Mouse (Mus musculus) kidney, postnatal 25 days (tissue): ENCODE data around the gene Pla2g10.
A peak's percentile ranks its signal among the peaks of the same experiment; 100 is the strongest.
"Not testable (repeated sequence)": the region's sequence is repeated elsewhere in the genome, so short reads cannot be mapped to it uniquely, and the experiment has no call there.

Experiments used
- DNase-seq, 2 experiments: peaks; one replicate each; pipeline ENCODE4 v3.0.0; 2021; ENCODE audit warnings: mixed read lengths in 2 of 2

Pla2g10 gene

DNA sequence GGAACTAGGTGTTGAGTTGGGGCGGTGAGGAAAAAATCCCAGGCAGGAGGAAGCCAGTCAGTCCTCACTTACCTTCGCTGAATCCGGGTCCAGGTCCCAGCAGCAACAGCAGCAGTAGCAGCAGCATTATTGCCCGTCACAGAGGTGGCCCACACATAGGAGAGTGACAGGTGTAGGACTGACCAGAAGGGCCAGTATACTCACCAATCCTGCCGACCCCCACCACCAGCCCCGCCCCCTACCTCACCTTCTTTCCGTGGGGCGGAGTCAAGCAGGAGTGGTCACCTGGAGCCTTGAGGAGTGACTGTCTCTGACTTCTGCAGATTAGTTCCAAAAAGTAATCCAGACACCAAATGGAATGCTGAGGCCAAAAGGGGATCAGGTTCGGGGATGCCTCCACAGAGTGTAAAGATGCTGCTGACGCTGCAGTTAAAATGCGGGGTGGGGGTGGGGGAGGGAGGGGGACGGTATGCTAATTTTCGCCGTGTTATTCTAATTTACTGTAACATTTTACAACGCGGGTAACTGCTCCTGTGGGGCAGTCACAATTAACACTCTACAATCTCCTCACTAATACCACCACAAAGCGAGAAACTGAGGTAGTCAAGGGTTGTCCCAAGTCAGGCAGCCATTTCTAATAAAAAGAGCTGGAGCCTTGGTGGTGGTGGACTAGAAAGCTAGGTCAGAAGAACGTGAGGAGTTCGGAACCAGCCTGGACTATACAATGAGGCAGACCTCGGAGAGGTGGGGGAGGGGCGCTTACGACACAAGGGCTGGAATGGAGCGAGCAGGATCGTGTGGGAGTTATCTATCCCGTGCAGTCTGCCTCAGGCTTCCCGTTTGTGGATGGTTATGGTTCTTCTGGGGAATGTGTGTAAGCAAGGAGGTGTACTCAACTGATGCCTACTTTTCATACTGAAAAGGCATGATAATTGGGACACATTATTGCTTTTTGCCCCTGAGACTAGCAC, at the start of gene Pla2g10:
Pla2g10 (minus strand) TSS at position 699 of the 971 bp plus-strand sequence.
- no peak for DNase-seq

DNA sequence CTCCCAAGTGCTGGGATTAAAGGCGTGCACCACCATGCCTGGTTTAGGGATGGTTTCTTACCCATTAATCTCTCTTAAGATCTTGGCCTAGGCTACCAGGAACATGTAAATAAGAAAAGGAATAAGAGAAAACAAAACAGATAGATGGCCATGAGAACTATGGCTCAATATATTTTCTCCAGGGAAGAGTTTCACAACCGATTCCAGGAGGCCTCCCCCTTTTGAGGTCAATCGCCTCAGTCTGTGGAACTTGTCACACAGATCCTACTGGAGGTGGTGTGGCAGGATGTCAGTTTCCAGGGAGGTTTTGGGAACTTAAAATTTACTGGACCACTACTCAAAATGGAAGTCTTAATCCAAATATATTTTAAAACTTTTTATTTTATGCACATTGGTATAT, 43.9 kb upstream of the Pla2g10 start:
- DNase-seq = not testable (repeated sequence)

DNA sequence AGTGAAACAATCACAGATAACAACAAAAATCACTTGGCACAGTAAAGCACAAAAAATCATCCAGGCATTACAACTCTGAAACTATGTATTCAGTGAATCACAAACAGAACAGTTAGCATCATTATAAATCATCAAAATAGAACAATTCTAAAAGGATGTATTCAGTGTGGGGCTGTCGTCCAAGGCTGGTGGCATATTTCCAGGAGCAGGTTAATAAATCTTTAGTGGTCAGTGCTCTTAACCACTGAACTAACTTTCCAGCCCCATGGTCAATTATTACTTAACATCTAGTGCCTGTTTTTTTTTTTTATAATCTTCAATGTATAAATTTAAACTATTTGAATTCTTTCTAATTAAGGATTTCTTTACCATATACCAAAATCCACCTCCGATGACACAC, 43.2 kb upstream of the Pla2g10 start:
- DNase-seq = peak; percentile 42 to 66

DNA sequence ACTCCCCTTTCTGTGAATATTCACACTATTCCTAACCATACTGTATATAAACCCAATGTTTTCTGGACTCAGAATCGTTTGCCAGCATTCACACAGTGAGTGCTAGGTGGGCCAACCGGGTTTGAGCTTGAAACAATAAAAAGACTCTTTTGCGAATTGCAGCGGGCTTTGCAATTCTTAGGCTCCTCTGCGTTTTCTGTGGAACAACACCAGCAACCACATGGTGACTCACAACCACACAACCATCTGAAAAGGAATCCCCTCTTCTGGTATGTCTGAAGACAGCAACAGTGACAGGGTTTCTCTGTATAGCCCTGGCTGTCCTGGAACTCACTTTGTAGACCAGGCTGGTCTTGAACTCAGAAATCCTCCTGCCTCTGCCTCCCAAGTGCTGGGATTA, 41.3 kb upstream of the Pla2g10 start:
- not testable (repeated sequence) for DNase-seq

DNA sequence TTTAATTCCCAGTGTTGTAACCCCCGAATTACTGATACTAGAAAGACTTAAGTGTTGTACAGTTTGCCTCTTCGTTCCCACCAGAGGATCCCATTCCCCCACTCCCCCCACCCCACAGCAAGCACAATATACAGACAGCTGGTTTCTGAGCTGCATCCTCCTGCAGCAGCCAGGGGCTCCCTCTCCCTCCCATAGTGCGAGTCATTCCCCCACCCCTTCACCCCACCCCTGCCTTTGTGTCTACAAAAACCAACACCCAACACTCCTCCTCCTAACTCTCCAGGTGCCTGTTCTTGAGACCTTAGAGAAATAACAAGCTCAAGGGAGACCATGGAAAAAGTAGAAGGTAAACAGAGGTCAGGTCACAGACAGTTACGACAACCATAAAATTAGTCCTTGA, 40.8 kb upstream of the Pla2g10 start:
- not testable (repeated sequence) for DNase-seq

DNA sequence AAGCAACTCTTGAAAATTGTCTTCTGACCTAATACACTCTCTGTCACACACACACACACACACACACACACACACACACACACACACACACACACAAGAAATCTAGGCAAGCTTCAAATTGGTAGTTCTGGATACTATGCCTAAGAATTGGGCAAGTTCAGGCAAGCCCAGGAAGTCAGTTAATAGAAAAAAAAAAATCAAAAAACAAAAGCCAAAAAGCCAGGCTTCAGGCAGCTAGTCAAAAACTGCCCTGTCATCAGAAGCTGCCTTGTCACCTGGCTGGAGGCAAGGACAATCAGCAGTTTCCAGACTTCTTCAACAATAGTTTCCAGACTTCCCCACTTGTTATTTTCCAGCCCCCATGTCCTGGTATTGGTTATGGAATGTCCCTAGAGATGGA, 35.6 kb upstream of the Pla2g10 start:
- DNase-seq = no peak

DNA sequence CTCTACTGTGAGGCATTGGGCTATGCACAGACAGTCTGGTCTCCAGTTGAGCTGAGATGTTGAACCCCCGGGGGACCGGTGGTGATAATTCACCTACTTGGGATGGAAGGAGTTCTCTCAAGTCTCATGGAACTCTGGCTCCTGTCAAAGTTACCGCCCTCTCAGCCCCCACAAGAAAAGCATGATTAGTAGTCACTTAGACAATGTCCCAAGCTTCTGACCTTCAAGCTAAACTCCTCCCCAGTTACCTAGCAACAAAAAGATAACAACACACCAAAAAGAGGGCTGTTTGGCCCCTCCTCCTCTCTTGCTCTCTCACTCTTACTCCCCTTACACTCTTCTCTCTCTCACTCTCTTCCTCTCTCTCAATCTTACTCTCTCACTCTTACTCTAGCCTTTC, 33.7 kb upstream of the Pla2g10 start:
- DNase-seq = no peak

DNA sequence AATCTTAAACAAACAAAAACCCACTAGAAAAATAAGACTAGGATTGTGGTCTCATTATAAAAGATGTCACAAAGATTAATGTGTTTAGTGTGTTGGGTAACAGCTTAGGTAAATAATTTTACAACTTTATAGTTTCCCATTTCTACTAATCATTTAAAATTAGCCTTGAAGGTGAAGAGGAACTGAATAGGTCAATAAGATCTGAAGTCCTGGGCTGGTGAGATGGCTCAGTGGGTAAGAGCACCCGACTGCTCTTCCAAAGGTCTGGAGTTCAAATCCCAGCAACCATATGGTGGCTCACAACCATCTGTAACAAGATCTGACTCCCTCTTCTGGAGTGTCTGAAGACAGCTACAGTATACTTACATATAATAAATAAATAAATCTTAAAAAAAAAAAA, 32.0 kb upstream of the Pla2g10 start:
- not testable (repeated sequence) for DNase-seq

DNA sequence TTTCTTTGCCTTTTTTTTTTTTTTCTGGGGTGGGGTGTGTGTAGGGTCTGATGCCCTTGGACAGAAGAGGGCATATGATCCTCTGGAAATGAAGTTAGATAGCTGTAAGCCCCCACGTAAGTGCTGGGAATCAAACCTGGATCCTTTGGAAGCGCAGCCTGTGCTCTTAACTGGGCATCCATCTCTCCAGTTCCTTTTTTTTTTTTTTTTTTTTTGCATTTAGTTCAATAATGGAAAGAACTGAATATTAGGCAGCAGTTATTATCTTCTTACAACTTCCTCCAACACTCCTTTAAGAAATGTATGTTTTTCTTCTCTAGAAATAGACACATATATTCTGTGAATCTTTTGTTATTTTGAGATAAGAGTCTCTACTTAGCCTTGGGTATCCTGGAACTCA, 27.0 kb upstream of the Pla2g10 start:
- no peak for DNase-seq

DNA sequence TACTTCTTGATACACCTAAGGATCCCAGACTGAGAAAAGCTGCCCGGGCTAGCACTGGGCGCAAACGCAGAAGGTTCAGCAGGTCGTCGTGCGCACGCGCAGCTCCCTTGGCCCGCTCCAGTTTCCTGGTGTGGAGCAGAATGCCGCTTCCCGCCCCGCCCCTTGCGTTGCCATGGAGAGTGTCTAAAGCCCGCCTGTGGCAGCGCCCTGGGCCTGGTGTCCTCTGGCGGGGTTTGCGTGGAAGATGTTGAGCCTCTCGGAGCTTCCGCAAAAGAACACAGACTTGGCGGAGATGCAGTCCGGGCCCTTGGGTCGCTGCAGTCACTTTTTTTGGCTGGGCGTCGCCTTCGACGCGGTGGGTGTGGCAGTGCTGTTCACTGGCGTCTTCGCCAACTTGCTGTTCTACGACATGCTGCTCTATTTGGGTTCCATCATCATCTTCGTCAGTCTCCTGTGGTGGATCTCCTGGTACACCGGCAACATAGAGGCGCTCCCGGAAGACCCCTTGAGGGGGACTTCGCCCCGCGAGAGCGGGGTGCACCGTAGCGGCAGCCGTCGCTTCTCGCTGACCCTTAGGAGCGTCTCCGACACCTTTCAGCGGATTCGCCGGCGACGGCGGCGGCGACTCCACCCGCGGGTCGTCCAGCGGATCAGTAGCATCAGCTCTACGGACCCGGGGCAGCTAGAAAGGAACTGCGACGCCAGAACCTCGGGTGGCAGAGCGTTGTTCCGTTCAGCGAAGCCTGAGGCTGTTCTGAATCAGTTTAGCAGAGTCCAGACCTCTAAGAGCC, 23.8 kb upstream of the Pla2g10 start:
- peak; percentile 98 for DNase-seq

DNA sequence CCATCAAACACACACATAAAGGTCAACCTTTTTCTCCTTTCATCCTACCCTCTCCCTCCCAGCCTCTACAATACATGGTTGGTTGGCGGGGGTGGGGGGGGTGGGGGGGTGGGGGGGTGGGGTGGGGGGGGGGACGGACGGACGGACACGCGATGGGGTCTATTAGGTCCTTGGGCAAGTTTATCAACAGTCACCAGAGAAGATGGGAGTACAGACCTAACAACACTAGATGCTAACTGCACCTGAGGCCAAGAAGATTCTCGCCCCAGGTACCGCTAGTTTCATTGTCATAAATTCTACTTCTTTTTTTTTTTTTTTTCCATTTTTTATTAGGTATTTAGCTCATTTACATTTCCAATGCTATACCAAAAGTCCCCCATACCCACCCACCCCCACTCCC, 23.2 kb upstream of the Pla2g10 start:
- no peak for DNase-seq

DNA sequence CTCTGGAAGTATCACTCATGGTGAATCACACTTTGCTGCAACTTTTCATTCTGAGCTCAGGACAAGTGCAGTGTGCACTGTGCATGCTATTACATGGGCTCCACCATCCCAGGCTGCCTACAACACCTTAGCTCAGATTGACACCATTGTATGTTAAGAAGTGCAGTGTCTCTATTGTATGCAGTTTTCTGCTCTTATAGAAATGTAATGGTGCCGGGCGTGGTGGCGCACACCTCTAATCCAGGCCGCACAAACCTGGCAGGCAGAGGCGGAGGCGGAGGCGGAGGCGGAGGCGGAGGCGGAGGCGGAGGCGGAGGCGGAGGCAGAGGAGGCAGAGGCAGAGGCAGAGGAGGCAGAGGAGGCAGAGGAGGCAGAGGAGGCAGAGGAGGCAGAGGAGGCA, 19.8 kb upstream of the Pla2g10 start:
- no peak for DNase-seq

DNA sequence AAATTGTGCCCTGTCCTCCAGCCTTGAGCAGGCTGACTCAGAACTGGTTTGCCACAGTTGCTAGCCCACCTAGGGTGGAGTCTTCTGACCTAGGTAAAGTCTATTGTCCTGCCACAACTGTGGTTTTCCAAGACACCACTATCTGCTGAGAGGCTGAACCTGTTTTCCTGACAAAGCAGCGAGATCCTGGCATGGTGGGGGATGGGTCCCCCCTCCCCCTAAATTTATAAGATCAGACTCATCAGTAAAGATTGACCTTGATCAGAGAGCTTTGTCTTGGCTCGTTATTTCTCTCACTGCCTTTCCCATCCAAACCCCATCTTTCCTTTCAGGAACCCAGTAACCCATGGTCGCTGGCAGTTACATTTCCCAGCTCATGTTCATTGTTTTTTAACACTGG, 19.2 kb upstream of the Pla2g10 start:
- DNase-seq = no peak

DNA sequence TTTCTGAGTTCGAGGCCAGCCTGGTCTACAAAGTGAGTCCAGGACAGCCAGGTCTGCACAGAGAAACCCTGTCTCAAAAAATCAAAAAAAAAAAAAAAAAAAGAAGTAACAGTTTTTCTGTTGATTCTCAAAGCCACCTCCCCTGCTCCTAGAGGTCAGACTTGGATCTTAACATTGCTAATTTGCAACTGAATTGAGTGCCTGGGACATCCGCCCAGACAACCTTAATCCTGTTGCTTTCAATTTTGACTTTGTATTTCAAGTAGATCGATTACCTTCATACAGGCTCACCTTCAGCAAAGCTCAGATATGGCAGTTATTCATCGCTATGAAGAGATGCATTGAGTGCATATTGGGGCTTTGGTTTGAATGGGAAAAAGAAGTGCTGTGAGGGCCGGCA, 18.5 kb upstream of the Pla2g10 start:
- no peak for DNase-seq

DNA sequence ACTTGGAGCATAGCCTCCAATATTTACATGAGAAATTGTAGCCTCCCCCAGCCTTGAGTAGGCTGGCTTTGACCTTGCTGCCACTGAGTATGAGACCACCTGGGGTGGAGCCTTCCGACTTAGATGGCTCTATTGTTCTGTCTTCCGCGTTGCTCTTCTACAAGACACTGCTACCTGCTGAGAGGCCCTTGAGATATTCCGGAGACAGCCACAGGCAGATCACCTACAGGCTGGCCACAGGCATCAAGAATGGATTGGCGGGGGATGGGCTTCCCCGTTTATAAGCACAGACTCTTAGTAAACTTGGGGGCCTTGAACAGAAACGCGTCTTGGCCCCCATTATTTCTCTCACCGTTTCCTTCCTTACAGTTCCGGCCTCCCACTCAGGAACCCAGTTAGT, 18.0 kb upstream of the Pla2g10 start:
- not testable (repeated sequence) for DNase-seq

DNA sequence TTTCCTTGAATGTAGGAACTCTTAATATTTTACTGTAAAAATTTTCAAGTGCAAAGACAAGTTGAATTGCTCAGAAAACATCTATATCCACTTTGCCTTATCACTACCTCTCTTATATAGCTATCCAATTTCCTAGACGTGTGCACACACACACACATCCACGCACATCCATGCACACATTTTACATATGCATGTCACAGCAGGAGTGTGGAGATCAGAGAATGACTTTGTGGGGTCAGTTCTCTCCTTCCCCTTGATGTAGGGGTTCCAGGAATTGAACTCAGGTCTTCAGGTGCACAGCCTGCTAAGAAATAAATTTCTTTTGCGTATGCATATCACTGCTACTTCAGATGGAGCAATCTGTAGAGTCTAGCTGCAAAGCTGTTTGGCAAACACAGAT, 17.3 kb upstream of the Pla2g10 start:
- no peak for DNase-seq

DNA sequence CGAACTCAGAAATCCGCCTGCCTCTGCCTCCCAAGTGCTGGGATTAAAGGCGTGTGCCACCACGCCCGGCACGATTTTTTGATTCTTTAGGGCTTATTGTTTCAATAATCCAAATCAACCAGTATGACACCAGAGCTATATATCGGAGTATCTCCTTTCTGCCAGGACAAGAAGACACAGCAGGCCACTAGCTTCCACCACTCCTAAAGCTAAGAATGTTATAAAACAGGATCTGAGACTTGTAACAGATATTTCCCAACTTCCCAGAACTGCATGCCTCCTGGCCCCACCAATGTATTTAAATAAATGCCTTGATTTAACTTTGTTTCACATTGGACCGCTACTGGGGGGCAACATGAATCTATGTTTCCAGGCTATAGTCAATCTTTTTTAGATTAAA, 16.9 kb upstream of the Pla2g10 start:
- no peak for DNase-seq

DNA sequence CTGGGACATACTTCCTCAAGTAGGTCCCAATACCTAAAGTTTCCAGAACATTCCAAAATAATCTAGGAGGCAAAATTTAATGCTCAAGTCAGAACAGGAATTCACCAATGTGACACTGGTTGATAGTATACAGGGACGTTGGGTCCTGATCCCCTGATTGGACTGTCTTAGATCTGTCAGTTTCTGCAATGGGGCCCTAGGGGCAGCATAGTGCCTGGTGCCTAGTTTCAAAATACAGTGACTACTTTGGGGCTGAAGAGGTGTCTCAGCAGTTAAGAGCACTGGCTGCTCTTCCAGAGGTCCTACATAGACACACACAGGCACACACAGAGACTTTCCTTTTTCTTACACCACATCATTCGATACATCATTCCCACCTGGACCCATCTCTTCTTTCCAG, 10.1 kb upstream of the Pla2g10 start:
- no peak for DNase-seq

DNA sequence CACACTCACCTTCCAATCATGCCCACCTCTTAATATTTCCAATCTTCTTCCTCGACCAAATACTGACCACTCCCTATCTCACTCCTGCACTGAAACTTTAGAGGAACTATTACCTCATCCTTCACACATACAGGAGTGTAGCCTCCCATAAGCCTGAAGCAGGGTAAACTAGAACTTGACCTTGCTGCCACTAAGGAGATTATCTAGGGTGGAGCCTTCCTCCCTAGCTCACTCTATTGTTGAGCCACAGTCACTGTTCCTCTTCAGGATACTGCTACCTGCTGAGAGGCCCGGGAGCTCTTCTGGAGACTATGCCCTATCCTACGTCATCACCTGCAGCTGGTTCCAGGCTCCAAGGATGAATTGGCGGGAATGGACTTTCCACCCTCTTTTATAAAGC, 8.3 kb upstream of the Pla2g10 start:
- DNase-seq = not testable (repeated sequence)

DNA sequence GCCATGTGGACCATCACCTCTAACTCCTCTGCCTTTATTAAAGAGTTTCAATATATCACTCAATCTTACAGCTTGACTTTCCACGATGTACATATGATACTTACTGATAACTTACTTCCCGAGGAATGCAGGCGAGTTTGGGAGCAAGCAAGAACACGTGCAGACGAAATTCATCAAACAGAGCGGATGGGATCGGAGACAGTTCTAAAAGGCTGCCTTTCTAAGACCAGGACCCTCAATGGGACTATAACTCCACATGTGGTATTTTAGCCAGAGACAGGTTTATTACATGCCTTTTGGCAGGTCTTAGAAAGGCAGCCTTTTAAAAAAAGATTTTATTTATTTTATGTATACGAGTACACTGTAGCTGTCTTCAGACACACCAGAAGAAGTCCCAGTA, 5.2 kb upstream of the Pla2g10 start:
- no peak for DNase-seq

DNA sequence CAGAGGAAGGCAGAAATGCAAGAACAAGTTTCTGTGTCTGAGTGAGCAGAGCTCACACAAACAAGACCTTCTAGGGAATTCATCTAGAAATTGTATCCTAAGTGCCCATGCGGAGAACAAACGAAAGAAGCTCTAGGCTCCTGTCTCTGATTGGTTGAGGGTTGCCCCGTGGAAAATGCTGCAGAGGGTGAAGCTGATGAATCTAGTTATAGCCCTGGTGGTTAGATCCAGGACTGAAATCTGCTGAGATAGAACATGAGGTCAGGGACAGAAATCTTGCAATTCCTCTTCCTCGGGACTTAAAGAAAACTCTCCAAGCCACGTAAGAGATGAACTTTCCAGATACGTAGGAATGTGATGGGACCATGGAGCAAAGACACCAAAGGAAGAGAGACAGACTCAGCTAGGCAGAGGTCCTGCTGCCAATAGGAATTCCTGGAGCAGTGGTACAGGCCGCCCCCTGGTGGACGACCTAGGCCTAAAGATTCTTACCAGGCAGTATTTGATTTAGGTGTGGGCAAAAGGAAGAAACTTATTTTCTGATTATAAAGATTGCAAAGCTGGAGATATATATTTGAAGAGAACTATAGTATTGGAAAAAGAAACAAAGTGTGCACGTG, 2.8 kb upstream of the Pla2g10 start:
- peak; percentile 76 to 88 for DNase-seq

DNA sequence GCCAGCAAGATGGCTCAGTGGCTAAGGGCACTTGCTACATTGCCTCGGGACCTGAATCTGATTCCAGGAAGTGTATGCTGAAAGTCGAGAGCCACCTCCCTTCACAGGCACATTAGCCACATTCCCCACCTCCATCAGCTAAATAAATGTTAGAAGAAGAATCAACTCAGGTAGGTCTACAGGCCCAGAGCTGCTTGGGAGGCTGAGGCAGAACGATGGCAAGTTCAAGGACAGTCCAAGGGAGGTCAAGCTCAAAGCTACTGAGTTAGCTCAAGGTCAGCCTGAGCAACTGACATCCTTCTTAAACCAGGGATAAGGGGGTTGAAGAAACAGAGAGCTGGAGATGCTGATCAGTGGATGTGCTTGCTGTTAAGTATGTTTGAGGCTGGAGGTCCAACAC, 2.0 kb upstream of the Pla2g10 start:
- no peak for DNase-seq

DNA sequence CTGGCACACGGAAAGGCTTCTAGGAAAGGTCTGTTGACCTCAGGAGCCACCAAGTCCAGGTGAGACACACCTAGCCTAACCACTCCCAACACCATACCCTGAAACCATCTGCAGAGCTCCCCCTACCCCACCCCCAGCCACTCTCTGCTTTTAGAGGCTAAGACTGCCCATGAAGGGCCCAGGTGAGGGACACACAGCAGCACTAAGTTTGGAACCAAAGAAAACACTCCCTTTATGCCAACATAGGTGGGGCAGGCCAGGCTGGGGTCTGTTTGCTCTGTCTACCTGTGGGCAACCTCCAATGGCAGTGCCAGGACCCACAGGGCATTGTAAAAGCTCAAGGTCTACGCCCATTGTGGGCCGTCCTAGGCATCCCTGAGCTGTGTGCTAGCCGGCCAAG, 1.4 kb downstream of the Pla2g10 start:
- DNase-seq = no peak
